Mouse (Mus musculus) hindbrain, embryonic 11.5 days (tissue): Measurements from ENCODE around the gene Gm9117. TPM values are rescaled to one million over a fixed set of nuclear protein-coding genes. Genes with fewer than 3 reads are reported as not detected.
"Not testable (repeated sequence)": the region's sequence is repeated elsewhere in the genome, so short reads cannot be mapped to it uniquely, and the experiment has no call there.

Source experiments
- ATAC-seq: fragments of 200-750 bp; cut with Nextera tagmentation; 2 replicates; pipeline ENCODE4 v1.8.0; 2017; ENCODE audit warnings: mild to moderate bottlenecking, moderate TSS enrichment, moderate library complexity; ENCODE audit not compliant: low FRiP score
- DNase-seq: peaks from one replicate; pipeline ENCODE4 v3.0.0-alpha.2; 2015; ENCODE audit warnings: low spot score
- H3K27ac ChIP-seq: fragments of 300-500 bp; sonication (generic); 2 replicates; pipeline ENCODE4 v1.5.1; 2014; ENCODE audit warnings: mild to moderate bottlenecking, low read depth, low read length
- H3K27me3 ChIP-seq: fragments of 300-500 bp; sonication (generic); 2 replicates; pipeline ENCODE4 v1.6.1; 2014; ENCODE audit warnings: mild to moderate bottlenecking, low read length, moderate library complexity, mixed read lengths; ENCODE audit not compliant: control insufficient read depth, insufficient read depth
- H3K36me3 ChIP-seq: fragments of 300-500 bp; sonication (generic); 2 replicates; pipeline ENCODE4 v1.6.1; 2014; ENCODE audit warnings: mild to moderate bottlenecking, low read length, moderate library complexity, mixed read lengths; ENCODE audit not compliant: control insufficient read depth, insufficient read depth
- H3K4me1 ChIP-seq: fragments of 300-500 bp; sonication (generic); replicated peaks from 2 replicates; pipeline ENCODE4 v1.6.1; 2014; ENCODE audit warnings: low read length, mixed read lengths; ENCODE audit not compliant: control insufficient read depth, insufficient read depth
- H3K4me2 ChIP-seq: fragments of 300-500 bp; sonication (generic); replicated peaks from 2 replicates; pipeline ENCODE4 v1.6.1; 2014; ENCODE audit warnings: mild to moderate bottlenecking, low read depth, low read length
- H3K4me3 ChIP-seq: fragments of 300-500 bp; sonication (generic); 2 replicates; pipeline ENCODE4 v1.5.1; 2014; ENCODE audit warnings: low read depth, low read length
- H3K9ac ChIP-seq: fragments of 300-500 bp; sonication (generic); 2 replicates; pipeline ENCODE4 v1.6.1; 2014; ENCODE audit warnings: low read depth, low read length
- H3K9me3 ChIP-seq: fragments of 300-500 bp; sonication (generic); 2 replicates; pipeline ENCODE4 v1.6.1; 2016; ENCODE audit warnings: low read length; ENCODE audit not compliant: control insufficient read depth
- WGBS: fragments of 180-500 bp; shearing (Covaris S2); extraction: QIAGEN DNeasy Blood & Tissue Kit; methylation state at CpG from one replicate; pipeline ENCODE4 v1.1.7; 2014; 5-methylcytosine and 5-hydroxymethylcytosine counted together
- polyA plus RNA-seq: library from polyadenylated mRNA; unstranded; fragments of >200 nt; fragmentation: Nextera tagmentation; extraction: Ambion mirVana; gene quantifications from 2 replicates; pipeline ENCODE4 v1.2.1, GENCODE M21; 2014

Gene Gm9117
- not detected in 2 replicates for polyA plus RNA-seq

DNA sequence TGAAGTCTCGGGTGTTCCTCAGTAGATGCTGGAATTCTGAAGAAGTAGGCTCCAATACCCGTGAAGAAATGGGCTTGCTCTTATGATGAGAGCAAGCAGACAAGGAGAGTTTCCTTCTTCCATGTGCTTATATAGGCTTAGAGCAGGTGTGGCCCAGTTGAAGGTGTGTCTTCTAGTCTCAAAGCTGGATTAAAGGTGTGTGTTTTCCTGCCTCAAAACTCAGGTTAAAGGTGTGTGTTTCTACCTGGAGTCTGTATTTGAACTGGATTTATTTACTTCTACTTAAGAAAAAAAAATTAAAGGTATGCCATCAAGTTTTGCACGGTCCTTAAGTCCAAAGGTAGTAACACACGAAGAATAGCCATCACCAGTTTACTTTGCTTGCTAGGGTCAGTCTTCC lies at the start of gene Gm9117:
Gene Gm9117, minus strand, starts transcription at position 101 of the 400 bp plus-strand sequence.
- H3K4me1 ChIP-seq, DNase-seq, H3K4me3 ChIP-seq, H3K27ac ChIP-seq, H3K27me3 ChIP-seq, H3K9ac ChIP-seq, H3K36me3 ChIP-seq, ATAC-seq, H3K9me3 ChIP-seq, H3K4me2 ChIP-seq: not testable (repeated sequence)
- 81% methylated on average over 3 of the region's 4 CpGs for WGBS

DNA sequence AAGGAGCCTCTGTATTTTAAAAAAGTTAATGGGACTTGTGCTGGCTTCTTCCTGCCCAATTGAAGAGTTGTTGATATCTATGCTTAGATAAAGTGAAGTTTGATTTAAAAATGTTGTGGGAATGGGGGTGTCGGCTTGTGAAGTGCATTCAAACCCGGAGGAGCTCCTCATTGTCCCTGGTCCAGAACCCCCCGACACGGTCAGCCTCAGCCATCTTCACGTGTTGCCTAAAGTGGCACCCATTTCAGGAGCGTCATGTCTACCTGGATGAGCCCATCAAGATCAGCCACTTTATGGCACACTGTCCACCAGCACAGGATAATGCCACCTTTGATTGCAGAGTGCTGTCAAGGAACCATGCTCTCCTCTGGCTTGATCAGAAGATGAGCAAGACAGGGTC lies 25.6 kb upstream of the Gm9117 start:
- not testable (repeated sequence) for H3K4me3 ChIP-seq, DNase-seq
- 87% methylated on average over 5 of the region's 6 CpGs for WGBS

DNA sequence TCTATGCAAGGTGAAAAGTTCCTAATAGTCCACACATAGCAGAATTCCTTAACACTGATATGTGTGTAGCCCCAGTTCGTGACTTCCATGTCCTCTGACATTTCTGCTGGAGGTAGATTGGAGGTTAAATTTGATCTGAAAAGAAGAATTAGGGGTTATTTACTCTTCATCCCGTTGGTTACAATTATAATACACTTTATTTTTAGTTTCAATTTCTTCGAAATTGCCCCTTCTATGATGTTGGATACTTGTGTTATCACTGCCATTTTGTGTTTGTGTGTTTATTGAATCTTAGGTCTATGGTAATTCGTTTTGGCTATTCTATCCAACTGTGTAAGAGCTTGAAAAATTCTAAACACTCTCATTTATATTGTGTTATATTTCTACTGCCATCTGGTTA lies 17.9 kb upstream of the Gm9117 start, which contains the start of gene Tdpoz5:
Gene Tdpoz5, minus strand, starts transcription at position 101 of the 400 bp plus-strand sequence.
- H3K9me3 ChIP-seq, H3K36me3 ChIP-seq, H3K4me3 ChIP-seq, H3K4me2 ChIP-seq, ATAC-seq, H3K9ac ChIP-seq, DNase-seq, H3K27me3 ChIP-seq, H3K4me1 ChIP-seq, H3K27ac ChIP-seq: not testable (repeated sequence)
- WGBS = 80% methylated on average over 2 of the region's 4 CpGs

More for the DNA sequence above, 25.6 kb upstream of the Gm9117 start:
- not testable (repeated sequence) for ATAC-seq, H3K36me3 ChIP-seq, H3K27ac ChIP-seq, H3K27me3 ChIP-seq, H3K9ac ChIP-seq, H3K9me3 ChIP-seq, H3K4me1 ChIP-seq, H3K4me2 ChIP-seq

DNA sequence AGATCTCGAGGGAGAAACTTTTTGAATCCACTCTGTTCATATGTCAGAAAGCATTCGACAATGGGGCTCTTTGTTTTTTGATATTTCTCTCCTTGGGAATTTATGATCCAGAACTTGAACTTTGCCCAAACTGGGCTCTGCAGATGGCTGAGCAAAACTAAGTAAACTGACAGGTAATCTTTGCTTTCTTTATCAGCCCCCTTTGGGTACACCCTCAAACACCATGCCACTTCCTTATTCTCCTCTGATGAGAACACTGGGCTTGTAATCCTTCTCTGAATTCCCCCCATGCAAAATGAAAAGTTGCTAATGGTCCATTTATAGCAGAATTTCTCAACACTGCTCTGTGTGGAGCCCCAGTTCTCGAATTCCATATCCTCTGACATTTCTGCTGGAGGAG lies 5.0 kb downstream of the Gm9117 start:
- not testable (repeated sequence) for H3K36me3 ChIP-seq, H3K4me3 ChIP-seq, H3K4me2 ChIP-seq, DNase-seq, H3K27me3 ChIP-seq, H3K27ac ChIP-seq, H3K9me3 ChIP-seq, H3K4me1 ChIP-seq, ATAC-seq, H3K9ac ChIP-seq
- WGBS = no CpG with 5 or more reads among the region's 3 CpGs

Other genes starting within 250 kb of the Gm9117 start
- gene Gm5773, start 170.5 kb downstream of the Gm9117 start, polyA plus RNA-seq = not detected in 2 replicates
- gene Tdpoz4, start 147.1 kb downstream of the Gm9117 start, polyA plus RNA-seq = not detected in 2 replicates
- gene Tdpoz3, start 117.5 kb downstream of the Gm9117 start, polyA plus RNA-seq = not detected in 2 replicates
- not detected in 2 replicates for gene Tdpoz5, start 17.8 kb upstream of the Gm9117 start, polyA plus RNA-seq
- not detected in 2 replicates for gene Gm9125, start 111.3 kb upstream of the Gm9117 start, polyA plus RNA-seq
- not detected in 2 replicates for gene Gm10697, start 129.1 kb upstream of the Gm9117 start, polyA plus RNA-seq
- not detected in 2 replicates for gene Gm10696, start 234.7 kb upstream of the Gm9117 start, polyA plus RNA-seq